ENCODE assay signal across 24 mouse cellular contexts in genomic region chr11:60068631-60069030, GRCm38 (mm10).
"Had no signal": no experiment of that assay in that cellular context is flagged by ENCODE, and none has a peak within 500 bp of the region (broad histone marks: within the 10 kb centered on the region; RNA-seq: fewer than 3 reads in every experiment).

No protein-coding gene starts in this region.

- H3K4me1 ChIP-seq: embryonic facial prominence, embryonic 15.5 days; forebrain, embryonic 12.5 days; forebrain, embryonic 13.5 days; forebrain, embryonic 15.5 days had no signal

- H3K27ac ChIP-seq: embryonic facial prominence, embryonic 10.5 days; embryonic facial prominence, embryonic 12.5 days; embryonic facial prominence, embryonic 13.5 days; embryonic facial prominence, embryonic 15.5 days; forebrain, embryonic 10.5 days; forebrain, embryonic 12.5 days; forebrain, embryonic 13.5 days; forebrain, embryonic 15.5 days; gastrocnemius, adult 2 months; heart, adult 2 months; heart, embryonic 10.5 days had no signal

- DNase-seq: cerebellum, postnatal 10 days; cerebellum, postnatal 14 days; cerebellum, postnatal 25 days; cerebellum, postnatal 36 days; embryo, embryonic 11 days; forebrain, postnatal 0 days; gastrocnemius, adult 2 months; gastrocnemius, postnatal 10 days; gastrocnemius, postnatal 14 days; gastrocnemius, postnatal 25 days; gastrocnemius, postnatal 36 days; heart, adult 11 months; heart, adult 18-20 months; heart, adult 2 months had no signal

- H3K4me3 ChIP-seq: embryonic facial prominence, embryonic 10.5 days; embryonic facial prominence, embryonic 12.5 days; embryonic facial prominence, embryonic 13.5 days; embryonic facial prominence, embryonic 15.5 days; erythroblast, embryonic 14.5 days; forebrain, embryonic 10.5 days; forebrain, embryonic 12.5 days; forebrain, embryonic 13.5 days; forebrain, embryonic 15.5 days; gastrocnemius, adult 2 months; heart, adult 2 months; heart, embryonic 10.5 days had no signal
